Mouse (Mus musculus): Measurements from ENCODE around the gene Zfp157. TPM values are rescaled to one million over a fixed set of nuclear protein-coding genes. Genes with fewer than 3 reads are reported as not detected.

Zfp157 gene
- total RNA-seq (2023) = 1 to 10 TPM; 8.2 to 9.5 TPM

DNA sequence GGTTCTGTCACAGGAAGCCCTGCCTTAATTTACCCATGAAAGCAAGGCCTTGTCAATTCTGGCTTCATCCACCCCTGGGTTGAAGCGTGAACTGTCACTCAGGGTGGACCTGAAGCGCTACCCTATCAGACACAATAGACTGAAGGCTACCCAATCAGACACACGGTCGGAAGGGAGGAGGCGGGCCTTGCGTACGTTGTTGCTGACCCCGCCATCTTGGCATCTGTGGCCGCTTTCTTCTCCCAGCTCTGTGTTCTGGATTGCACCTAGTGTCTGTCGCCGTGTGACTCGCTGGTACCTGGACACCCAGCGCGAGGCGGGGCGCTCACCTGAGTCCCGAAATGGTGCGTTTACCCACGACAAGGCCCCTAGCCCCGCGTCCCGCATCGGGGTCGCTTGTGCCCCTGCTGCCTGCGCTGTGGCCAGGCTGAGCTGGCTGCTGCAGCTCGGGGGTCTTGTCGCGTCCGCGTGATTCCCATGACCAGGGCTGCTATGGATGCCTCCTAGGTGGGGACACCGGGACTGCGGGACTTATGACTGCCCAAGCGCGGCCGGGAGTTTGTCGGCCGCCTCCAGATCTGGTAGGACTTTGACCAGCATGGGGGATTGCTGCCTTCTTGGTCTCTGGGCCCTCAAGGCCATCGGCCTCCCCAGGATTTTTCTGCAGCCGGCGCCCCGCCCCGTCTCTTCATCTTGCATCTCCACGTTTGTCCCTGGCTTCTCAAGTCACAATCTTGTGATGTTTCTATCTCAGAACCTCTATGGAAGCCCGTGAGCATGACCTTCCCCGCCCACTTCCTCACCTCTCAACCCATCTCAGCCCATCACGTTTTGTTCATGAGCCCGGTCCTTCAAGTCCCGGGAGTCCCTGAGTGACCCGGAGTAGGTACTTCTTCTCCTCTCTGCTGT is at the start of gene Zfp157:
Zfp157 (plus strand) TSS at position 183 of the 909 bp plus-strand sequence.

Other genes starting within 250 kb of the Zfp157 start
- gene Mblac1, start 247.2 kb upstream of the Zfp157 start, total RNA-seq (2023) = 1 to 10 TPM; 4.1 to 4.8 TPM
- gene Nxpe5, start 215.6 kb upstream of the Zfp157 start, total RNA-seq (2023) = under 1 TPM; 0.64 to 0.75 TPM
- gene Lamtor4, start 186.0 kb upstream of the Zfp157 start, total RNA-seq (2023) = 100 to 1,000 TPM; 171 to 172 TPM
- gene BC037034, start 177.4 kb upstream of the Zfp157 start, total RNA-seq (2023) = 100 to 1,000 TPM; 118 to 120 TPM
- not detected for gene Gal3st4, start 168.6 kb upstream of the Zfp157 start, total RNA-seq (2023)
- not detected for gene Gm43720, start 161.5 kb upstream of the Zfp157 start, total RNA-seq (2023)
- gene Gpc2, start 161.5 kb upstream of the Zfp157 start, total RNA-seq (2023) = 1 to 10 TPM; 2.7 to 3.6 TPM
- gene Stag3, start 161.2 kb upstream of the Zfp157 start, total RNA-seq (2023) = 1 to 10 TPM; 1.4 to 2.7 TPM
- 1 to 10 TPM; 1.3 to 1.7 TPM for gene Pvrig, start 99.5 kb upstream of the Zfp157 start, total RNA-seq (2023)
- gene 1700123K08Rik, start 123.2 kb downstream of the Zfp157 start, total RNA-seq (2023) = not detected
- 10 to 100 TPM; 19.5 to 22.6 TPM for gene Zfp68, start 178.3 kb downstream of the Zfp157 start, total RNA-seq (2023)
- 1 to 10 TPM; 1.7 to 2.0 TPM for gene A430033K04Rik, start 181.4 kb downstream of the Zfp157 start, total RNA-seq (2023)

Measured in neutrophil, adult 59 days (primary cell).